Mouse (Mus musculus) neutrophil, adult 65 days (primary cell): ENCODE measurements around the gene Adar. TPM values are rescaled to one million over a fixed set of nuclear protein-coding genes. Genes with fewer than 3 reads are reported as not detected.

Source experiments
- total RNA-seq: library from RNA; stranded (reverse); gene quantifications from 2 replicates; pipeline ENCODE4 v1.2.4, GENCODE M21; 2023

Gene Adar
- total RNA-seq, result 68.0 and 81.1 TPM in 2 replicates

GRCm38 (mm10) chr3:89714359-89715206 lies at the start of gene Adar:
Adar (plus strand) TSS chr3:89715022.

GRCm38 (mm10) chr3:89764119-89764724 lies 49.4 kb downstream of the Adar start, which contains the start of gene Chrnb2:
Chrnb2 (minus strand) TSS chr3:89764632.

GRCm38 (mm10) chr3:89772968-89773709 lies 58.3 kb downstream of the Adar start, which contains the start of gene Ube2q1:
Ube2q1 (plus strand) TSS chr3:89773616.

Other genes with a start within 250 kb of the Adar start
- gene Kcnn3, start 194.9 kb upstream of the Adar start, total RNA-seq, result 0.25 and 0.32 TPM in 2 replicates
- gene Chrnb2, start 49.6 kb downstream of the Adar start, total RNA-seq, result 0.16 and 0.54 TPM in 2 replicates
- 78.8 and 79.5 TPM in 2 replicates for gene Ube2q1, start 58.6 kb downstream of the Adar start, total RNA-seq
- gene She, start 116.3 kb downstream of the Adar start, total RNA-seq, result not detected in 2 replicates
- 107 and 112 TPM in 2 replicates for gene Il6ra, start 198.2 kb downstream of the Adar start, total RNA-seq
- 11.8 and 12.7 TPM in 2 replicates for gene Atp8b2, start 248.5 kb downstream of the Adar start, total RNA-seq